Mouse (Mus musculus) forelimb bud, embryonic 11.5 days (tissue): ENCODE measurements at regions not wholly inside any gene's neighbourhood (a gene's known extent, or its start where the extent isn't known, plus 50 kb on each side); places are given as distances from the start of the nearest gene placed in this dataset.

Experiments
- DNase-seq: peaks from one replicate; pipeline ENCODE4 v3.0.0-alpha.2; 2012; ENCODE audit warnings: low read depth, low spot score

GRCm38 (mm10) chr8:35935034-35935433 is 169.4 kb downstream of the Gm19410 start:
- DNase-seq, result no peak

DNA sequence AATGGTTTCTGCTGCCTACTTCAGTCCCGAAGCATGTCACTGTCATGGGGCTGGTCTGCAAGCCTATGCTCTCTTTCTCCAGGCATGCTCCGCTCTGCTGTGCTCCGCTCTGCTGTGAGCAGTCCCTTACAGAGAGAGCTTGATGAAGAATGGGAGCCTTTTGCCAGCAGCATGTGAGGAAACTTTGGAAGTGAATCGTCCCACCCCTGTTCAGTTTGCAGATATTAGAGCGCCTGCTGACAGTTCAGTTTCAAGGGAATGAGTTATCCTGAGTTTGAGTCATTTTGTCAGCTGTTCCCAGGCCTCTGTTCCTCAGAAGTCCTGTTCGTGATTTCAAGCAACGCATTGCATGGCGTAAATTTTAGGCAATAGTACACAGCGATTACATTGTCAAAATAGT is 173.6 kb downstream of the Gm19410 start:
- no peak for DNase-seq

GRCm38 (mm10) chr8:35942515-35942914 is 176.9 kb downstream of the Gm19410 start:
- DNase-seq, result no peak

GRCm38 (mm10) chr8:35943686-35944085 is 178.1 kb downstream of the Gm19410 start:
- DNase-seq, result no peak

- DNase-seq, result no peak
Measured at GRCm38 (mm10) chr8:35944461-35944860, 178.9 kb downstream of the Gm19410 start.

DNA sequence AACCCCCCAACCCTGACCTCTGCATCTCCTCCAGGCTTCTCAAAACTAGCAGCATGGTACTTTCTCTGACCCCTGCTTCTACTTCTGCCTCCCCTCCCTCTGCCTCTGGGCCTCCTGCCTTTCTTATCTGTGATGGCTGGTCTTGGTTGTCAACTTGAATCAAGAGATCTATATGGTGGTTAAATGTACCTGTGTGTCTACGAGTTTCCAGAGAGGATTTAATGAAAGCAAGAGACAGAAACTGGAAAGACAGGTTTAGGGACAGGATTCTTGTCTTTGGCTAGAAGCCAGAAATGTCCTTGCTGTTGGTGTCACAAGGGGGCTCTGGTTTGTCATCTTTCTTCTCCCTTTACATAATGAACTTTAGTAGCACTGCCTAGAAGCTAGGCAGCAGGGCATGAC is 180.9 kb downstream of the Gm19410 start:
- no peak for DNase-seq

GRCm38 (mm10) chr8:35948146-35948545 is 182.6 kb downstream of the Gm19410 start:
- DNase-seq, result no peak

GRCm38 (mm10) chr8:35948751-35949183 is 183.2 kb downstream of the Gm19410 start:
- peak; percentile 69 for DNase-seq

DNA sequence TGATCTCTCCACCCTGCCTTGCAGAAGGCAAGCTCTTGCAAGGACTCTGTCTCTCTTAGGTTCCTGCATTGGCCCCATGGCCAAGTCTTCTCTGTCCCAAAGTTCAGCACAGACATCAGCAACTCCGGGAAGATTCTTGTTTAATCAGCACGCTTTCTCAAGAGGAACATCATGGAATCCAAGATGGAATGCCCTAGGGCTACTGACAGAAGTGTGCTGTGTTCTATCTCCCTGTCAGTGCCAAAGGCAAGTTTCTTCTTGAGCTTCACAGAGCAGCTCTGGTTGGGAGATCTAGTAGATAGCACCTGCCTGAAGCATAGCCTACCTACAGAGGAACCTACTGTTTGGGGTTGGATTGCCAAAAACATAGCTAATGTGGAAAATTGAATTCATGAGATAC is 189.9 kb downstream of the Gm19410 start:
- no peak for DNase-seq

- DNase-seq, result no peak
Measured at GRCm38 (mm10) chr8:35956319-35956718, 190.7 kb downstream of the Gm19410 start.

GRCm38 (mm10) chr8:35959201-35959600 is 193.6 kb downstream of the Gm19410 start:
- no peak for DNase-seq

- DNase-seq, result no peak
Measured at GRCm38 (mm10) chr8:35960867-35961614, 195.5 kb downstream of the Gm19410 start.

GRCm38 (mm10) chr8:35961615-35962220 is 196.1 kb downstream of the Gm19410 start:
- DNase-seq, result no peak

DNA sequence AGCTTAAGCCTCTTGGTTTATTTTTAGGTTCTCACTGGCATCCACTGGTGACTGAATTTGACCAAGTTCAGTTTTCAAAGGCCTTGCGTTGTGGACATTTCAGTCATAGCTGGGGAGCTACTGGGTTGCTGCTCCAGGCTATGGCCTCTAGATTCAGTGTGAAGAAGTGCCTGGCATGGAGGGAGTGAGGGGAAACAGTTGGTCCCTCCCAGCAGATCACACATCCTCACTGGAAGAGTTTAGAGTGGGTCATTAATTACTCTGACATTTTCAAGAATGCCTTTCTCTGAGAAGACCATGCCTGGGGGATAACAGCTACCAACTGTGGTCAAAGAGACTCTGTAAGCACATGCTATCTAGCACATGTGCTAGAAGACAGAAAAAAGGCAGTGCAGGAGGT is 199.3 kb downstream of the Gm19410 start:
- DNase-seq, result no peak

DNA sequence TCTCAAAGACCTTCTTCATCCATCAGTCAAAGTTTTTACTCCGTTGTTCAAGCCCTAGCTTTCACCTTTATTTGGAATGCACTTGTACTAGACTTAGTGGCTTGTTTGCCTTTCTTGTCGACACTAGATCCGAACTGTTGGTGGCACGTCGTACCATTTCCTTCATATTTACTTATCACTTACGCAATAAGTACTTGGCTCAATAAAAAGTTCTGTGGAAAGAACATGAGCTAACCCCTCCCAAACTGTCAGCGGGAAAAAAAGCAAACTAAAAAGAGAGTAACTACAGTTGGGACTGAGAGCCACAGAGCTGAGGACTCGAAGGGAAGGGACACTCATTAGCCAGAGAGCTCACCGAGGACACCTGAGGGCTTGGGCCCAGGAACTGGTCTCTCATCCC is 202.8 kb downstream of the Gm19410 start:
- DNase-seq, result no peak

DNA sequence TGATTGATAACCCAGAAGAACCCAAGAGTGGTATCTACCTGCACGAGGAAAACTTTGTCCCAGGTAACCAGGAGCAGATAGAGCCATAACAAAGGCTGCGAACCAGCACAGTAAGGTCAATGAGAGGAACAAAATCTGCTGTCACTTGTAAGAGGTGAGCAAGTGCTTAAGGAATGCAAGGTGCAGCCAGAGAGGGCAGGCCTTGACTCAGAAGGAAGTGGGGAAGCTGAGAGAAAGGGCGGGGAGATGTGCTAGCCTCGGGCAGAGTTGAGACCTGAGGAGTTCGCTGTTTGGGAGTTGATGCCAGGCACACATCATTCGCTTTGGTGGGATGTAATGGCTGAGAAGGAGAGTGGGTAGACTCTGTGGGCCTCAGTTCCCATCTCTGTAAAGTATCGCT is 205.5 kb downstream of the Gm19410 start:
- DNase-seq, result no peak

- DNase-seq, result no peak
Measured at GRCm38 (mm10) chr8:35974323-35975029, 208.9 kb downstream of the Gm19410 start.

DNA sequence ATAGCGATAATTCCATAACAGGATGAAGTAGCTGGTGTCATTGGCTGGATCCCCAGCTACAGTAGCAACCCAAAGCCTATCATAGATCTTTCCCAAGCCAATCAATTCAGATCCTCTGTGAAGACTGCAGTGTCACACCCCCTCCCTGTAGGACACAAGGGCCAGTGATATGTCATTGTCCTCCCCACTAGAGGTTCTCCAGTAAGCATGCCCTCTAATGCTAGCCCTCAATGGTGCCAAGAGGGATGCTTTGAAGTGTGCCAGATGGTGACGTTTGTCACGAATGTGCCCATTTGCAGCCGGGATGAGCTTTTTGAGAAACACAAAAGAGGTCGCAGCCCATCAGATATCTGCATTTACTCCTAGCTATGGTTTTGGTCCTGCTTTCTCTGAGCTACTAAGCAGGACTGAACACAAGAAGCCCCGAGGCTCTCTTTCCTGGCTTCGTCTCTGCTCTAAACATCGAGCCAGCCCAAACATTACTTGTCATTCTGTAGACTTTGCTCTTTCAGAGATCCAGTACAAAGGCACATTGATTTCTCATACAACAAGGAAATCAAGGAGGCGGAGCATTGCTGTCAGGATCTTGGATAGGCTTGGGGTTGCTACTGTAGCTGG is 214.2 kb downstream of the Gm19410 start:
- DNase-seq, result no peak

DNA sequence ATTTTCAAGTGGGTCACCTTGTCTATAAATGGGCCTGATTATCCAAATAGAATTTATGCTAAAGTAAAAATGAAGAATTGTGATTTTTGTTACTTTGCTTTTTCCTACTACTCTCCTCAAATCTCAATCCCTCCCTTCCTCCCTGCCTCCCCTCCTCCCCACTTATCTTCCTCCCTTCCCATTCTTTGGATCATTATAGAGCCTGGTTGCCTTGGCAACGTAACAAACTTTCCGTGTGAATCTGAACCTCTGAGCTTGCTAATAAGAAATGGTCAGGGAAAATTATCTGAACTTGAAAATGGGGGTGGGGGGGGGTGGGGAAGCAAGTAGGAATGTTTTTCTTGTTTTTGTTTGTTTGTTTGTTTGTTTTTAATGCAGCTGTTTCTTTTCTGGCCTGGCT is 217.5 kb downstream of the Gm19410 start:
- no peak for DNase-seq

GRCm38 (mm10) chr8:35985152-35985689 is 219.6 kb downstream of the Gm19410 start:
- DNase-seq, result no peak

DNA sequence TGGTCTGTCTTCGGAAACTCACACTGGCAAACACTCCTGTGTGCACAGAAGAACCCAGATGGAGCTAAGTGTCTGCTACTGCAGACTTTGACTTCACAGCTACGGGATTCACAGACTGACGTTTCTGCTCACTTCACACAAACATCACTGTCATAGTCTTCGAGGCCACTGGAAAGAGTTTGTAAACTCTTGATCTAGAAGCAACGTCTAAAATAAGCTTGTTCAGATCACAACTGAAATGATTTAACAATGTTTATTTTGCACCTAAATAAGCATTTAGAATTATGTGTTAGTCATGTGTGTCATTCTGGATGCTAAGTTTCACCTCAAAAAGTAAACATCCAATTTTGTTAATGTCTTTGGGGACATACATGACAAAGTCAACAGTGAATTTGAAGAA is 221.7 kb downstream of the Gm19410 start:
- DNase-seq, result no peak

DNA sequence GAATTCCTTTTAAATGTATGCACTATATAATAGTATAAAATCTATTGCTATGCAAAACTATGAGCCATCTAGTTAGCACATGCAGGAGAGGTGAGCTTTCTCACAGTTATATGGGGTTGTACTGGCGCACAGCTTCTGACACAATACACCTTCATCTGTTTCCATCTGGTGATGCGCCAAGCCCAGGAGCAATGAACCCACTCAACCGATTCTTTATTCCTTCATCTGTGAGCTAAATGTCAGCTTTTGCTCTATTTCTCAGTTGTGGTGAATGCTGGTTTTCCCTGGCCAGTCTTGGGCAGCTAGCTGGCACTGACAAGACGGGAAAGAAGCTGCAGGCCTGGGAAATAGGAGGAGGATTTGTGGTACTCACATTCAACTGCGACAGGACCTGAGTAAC is 225.4 kb downstream of the Gm19410 start:
- DNase-seq, result no peak
